Mouse (Mus musculus): ENCODE data around the gene Tas2r137. TPM values are rescaled to one million over a fixed set of nuclear protein-coding genes. Genes with fewer than 3 reads are reported as not detected.

The Tas2r137 gene
- under 1 TPM; 0.39 TPM for total RNA-seq (2021)

GRCm38 (mm10) chr6:40490933-40491332 is at the start of gene Tas2r137:
TSS of gene Tas2r137 (plus strand) at chr6:40491233.
- intact Hi-C loops (cut with DNase I) = no loop called here
- DNase-seq (ENCODE audit: low spot score in 2 of 2) = no peak

GRCm38 (mm10) chr6:40441276-40441675 is 49.8 kb upstream of the Tas2r137 start:
- intact Hi-C loops (cut with DNase I) = no loop called here
- DNase-seq (ENCODE audit: low spot score in 2 of 2) = no peak

GRCm38 (mm10) chr6:40441755-40442154 is 49.3 kb upstream of the Tas2r137 start:
- DNase-seq (ENCODE audit: low spot score in 2 of 2) = no peak
- intact Hi-C loops (cut with DNase I) = no loop called here

- DNase-seq (ENCODE audit: low spot score in 2 of 2) = no peak
- intact Hi-C loops (cut with DNase I) = no loop called here
Observed at GRCm38 (mm10) chr6:40443281-40443928, 47.6 kb upstream of the Tas2r137 start.

GRCm38 (mm10) chr6:40448626-40449025 is 42.4 kb upstream of the Tas2r137 start:
- no peak for DNase-seq (ENCODE audit: low spot score in 2 of 2)
- intact Hi-C loops (cut with DNase I) = no loop called here

GRCm38 (mm10) chr6:40454436-40455041 is 36.5 kb upstream of the Tas2r137 start:
- DNase-seq (ENCODE audit: low spot score in 2 of 2) = no peak
- intact Hi-C loops (cut with DNase I) = no loop called here

- intact Hi-C loops (cut with DNase I) = no loop called here
- DNase-seq (ENCODE audit: low spot score in 2 of 2) = no peak
Observed at GRCm38 (mm10) chr6:40465710-40466109, 25.3 kb upstream of the Tas2r137 start.

- peak; percentile 90 for DNase-seq (ENCODE audit: low spot score in 2 of 2)
- intact Hi-C loops (cut with DNase I) = loop anchor here (2.0 kb wide), 1 partner anchor 34 kb away; the partner anchor contains the start of gene E330009J07Rik
Observed at GRCm38 (mm10) chr6:40470916-40471719, 19.9 kb upstream of the Tas2r137 start, which contains the start of gene Ssbp1. TSS of gene Ssbp1 (plus strand) at chr6:40471352.

GRCm38 (mm10) chr6:40471720-40472010 is 19.4 kb upstream of the Tas2r137 start:
- no peak for DNase-seq (ENCODE audit: low spot score in 2 of 2)
- intact Hi-C loops (cut with DNase I) = loop anchor here (2.0 kb wide), 1 partner anchor 35 kb away; the partner anchor contains the start of gene E330009J07Rik

GRCm38 (mm10) chr6:40476132-40476531 is 14.9 kb upstream of the Tas2r137 start:
- intact Hi-C loops (cut with DNase I) = no loop called here
- DNase-seq (ENCODE audit: low spot score in 2 of 2) = no peak

GRCm38 (mm10) chr6:40479705-40480104 is 11.3 kb upstream of the Tas2r137 start:
- DNase-seq (ENCODE audit: low spot score in 2 of 2) = no peak
- intact Hi-C loops (cut with DNase I) = loop anchor here (1.0 to 10.0 kb wide), 2 partner anchors 208 to 355 kb away; no protein-coding TSS in a partner anchor

GRCm38 (mm10) chr6:40482318-40482717 is 8.7 kb upstream of the Tas2r137 start:
- intact Hi-C loops (cut with DNase I) = loop anchor here (2.0 to 10.0 kb wide), 2 partner anchors 136 to 352 kb away; no protein-coding TSS in a partner anchor
- DNase-seq (ENCODE audit: low spot score in 2 of 2) = no peak

- intact Hi-C loops (cut with DNase I) = no loop called here
Observed at GRCm38 (mm10) chr6:40493229-40493628, 2.2 kb downstream of the Tas2r137 start, which contains the start of gene Tas2r108. TSS of gene Tas2r108 (plus strand) at chr6:40493529.

GRCm38 (mm10) chr6:40519408-40519807 is 28.4 kb downstream of the Tas2r137 start, which contains the start of gene Prss37:
TSS of gene Prss37 (minus strand) at chr6:40519508.
- intact Hi-C loops (cut with DNase I) = no loop called here
- no peak for DNase-seq (ENCODE audit: low spot score in 2 of 2)

More at GRCm38 (mm10) chr6:40493229-40493628, 2.2 kb downstream of the Tas2r137 start, which contains the start of gene Tas2r108:
- no peak for DNase-seq (ENCODE audit: low spot score in 2 of 2)

Other genes with a start within 250 kb of the Tas2r137 start
- gene Agk, start 166.1 kb upstream of the Tas2r137 start, total RNA-seq (2021) = 10 to 100 TPM; 41.4 to 44.8 TPM
- gene E330009J07Rik, start 55.1 kb upstream of the Tas2r137 start, total RNA-seq (2021) = 10 to 100 TPM; 53.2 to 58.2 TPM
- gene Wee2, start 52.1 kb upstream of the Tas2r137 start, total RNA-seq (2021) = under 1 TPM in 1 of 2 experiments, not detected in 1; 0.18 TPM
- 10 to 100 TPM; 25.9 to 36.0 TPM for gene Ssbp1, start 19.9 kb upstream of the Tas2r137 start, total RNA-seq (2021)
- not detected for gene Tas2r108, start 2.3 kb downstream of the Tas2r137 start, total RNA-seq (2021)
- not detected for gene Prss37, start 28.3 kb downstream of the Tas2r137 start, total RNA-seq (2021)
- not detected for gene Olfr461, start 63.8 kb downstream of the Tas2r137 start, total RNA-seq (2021)
- gene Olfr460, start 78.3 kb downstream of the Tas2r137 start, total RNA-seq (2021) = not detected
- gene Clec5a, start 94.6 kb downstream of the Tas2r137 start, total RNA-seq (2021) = under 1 TPM; 0.47 to 0.84 TPM
- gene Tas2r138, start 122.1 kb downstream of the Tas2r137 start, total RNA-seq (2021) = not detected
- not detected for gene Mgam, start 137.6 kb downstream of the Tas2r137 start, total RNA-seq (2021)

All from left cerebral cortex, postnatal 36 days (tissue).